Mouse (Mus musculus) ES-E14 (cell line): ENCODE results near the gene Siglec1. TPM values are rescaled to one million over a fixed set of nuclear protein-coding genes. Genes with fewer than 3 reads are reported as not detected.

Source experiments
- DNase-seq: peaks from one replicate; pipeline ENCODE4 v3.0.0-alpha.2; 2013; ENCODE audit warnings: low read depth, low spot score
- H3K27ac ChIP-seq: 2 replicates; pipeline ENCODE4 v1.5.1; 2012; ENCODE audit warnings: low read depth, mild to moderate bottlenecking, low read length, moderate library complexity, mixed read lengths; ENCODE audit not compliant: poor library complexity, insufficient read depth, severe bottlenecking
- H3K36me3 ChIP-seq: 2 replicates; pipeline ENCODE4 v1.6.1; 2012; ENCODE audit warnings: mild to moderate bottlenecking, low read length, moderate library complexity, mixed read lengths; ENCODE audit not compliant: control insufficient read depth, poor library complexity, insufficient read depth, severe bottlenecking
- H3K4me1 ChIP-seq, 2 experiments: fragments of 150-350 bp in 1 of 2; sonication (generic) in 1 of 2; 2 replicates each; pipeline ENCODE4 v1.6.1; 2012; ENCODE audit warnings: low read length in 2 of 2, mild to moderate bottlenecking in 1 of 2, mixed read lengths in 1 of 2; ENCODE audit not compliant: control insufficient read depth in 2 of 2, insufficient read depth in 2 of 2, poor library complexity in 1 of 2
- H3K4me3 ChIP-seq, 2 experiments: fragments of 150-350 bp in 1 of 2; sonication (generic) in 1 of 2; 2 replicates each; pipeline ENCODE4 v1.5.1; 2012; ENCODE audit warnings: low read length in 2 of 2, low read depth in 1 of 2, mild to moderate bottlenecking in 1 of 2, mixed read lengths in 1 of 2; ENCODE audit not compliant: insufficient read depth in 1 of 2, poor library complexity in 1 of 2, severe bottlenecking in 1 of 2
- H3K9ac ChIP-seq: 2 replicates; pipeline ENCODE4 v1.6.1; 2012; ENCODE audit warnings: low read depth, mild to moderate bottlenecking, low read length, mixed read lengths; ENCODE audit not compliant: poor library complexity, insufficient read depth, severe bottlenecking
- H3K9me3 ChIP-seq: fragments of 150-350 bp; sonication (generic); 2 replicates; pipeline ENCODE4 v1.6.1; 2012; ENCODE audit warnings: low read depth, mild to moderate bottlenecking, low read length; ENCODE audit not compliant: control insufficient read depth, insufficient read depth
- CHD2 ChIP-seq: IDR thresholded peaks from 2 replicates; pipeline ENCODE4 v1.6.1; 2014; ENCODE audit warnings: mild to moderate bottlenecking, low read depth, low read length, inconsistent platforms
- HCFC1 ChIP-seq: IDR thresholded peaks from 2 replicates; pipeline ENCODE4 v1.6.1; 2012; ENCODE audit warnings: low read length, inconsistent platforms, borderline replicate concordance; ENCODE audit not compliant: insufficient read depth
- MAFK ChIP-seq: IDR thresholded peaks from 2 replicates; pipeline ENCODE4 v1.6.1; 2014; ENCODE audit warnings: mild to moderate bottlenecking, low read depth, low read length, inconsistent platforms; ENCODE audit not compliant: insufficient read depth
- ZC3H11A ChIP-seq: IDR thresholded peaks from 2 replicates; pipeline ENCODE4 v1.6.1; 2012; ENCODE audit warnings: low read depth, mild to moderate bottlenecking, inconsistent platforms, low read length, borderline replicate concordance
- ZNF384 ChIP-seq: IDR thresholded peaks from 2 replicates; pipeline ENCODE4 v1.6.1; 2012; ENCODE audit warnings: low read depth, low read length, inconsistent platforms
- in situ Hi-C, 2 experiments: fragments of 600-800 bp; cut with MboI; formaldehyde crosslinking; loops; one replicate each; pipeline ENCODE4 v1.15.1; 2025; ENCODE audit warnings: low sequenced_read_pairs in 2 of 2, inconsistent platforms in 1 of 2; ENCODE audit not compliant: unreplicated experiment in 2 of 2
- total RNA-seq: library from RNA; depleted of rRNA; stranded (reverse); fragments of 300-350 nt; gene quantifications from 2 replicates; pipeline ENCODE4 v1.2.3, GENCODE M21; 2012

The Siglec1 gene
- total RNA-seq, 1 experiment: 0.27 TPM

GRCm38 (mm10) chr2:131128636-131129157, 42.1 kb upstream of the Siglec1 start:
- no peaks in the 10 kb centered on the region for H3K36me3 ChIP-seq
- H3K27ac ChIP-seq: no peak overlapping the region
- H3K4me3 ChIP-seq: no peak overlapping the region
- no peak for DNase-seq
- H3K4me1 ChIP-seq: peaks cover 0 to 9% of the 10 kb centered on the region in 2 experiments; a peak in 1 of 4 replicates
- TF ChIP-seq ZNF384 (no peak), HCFC1 (no peak), MAFK (no peak), ZC3H11A (no peak), CHD2 (no peak)
- no peaks in the 10 kb centered on the region for H3K9me3 ChIP-seq
- in situ Hi-C loops: no loop called here
- H3K9ac ChIP-seq: no peak overlapping the region

- Histone ChIP-seq H3K9me3 (no peaks in the 10 kb centered on the region), H3K36me3 (no peaks in the 10 kb centered on the region), H3K4me3 (no peak overlapping the region), H3K27ac (no peak overlapping the region), H3K9ac (no peak overlapping the region), H3K4me1 (peaks cover 0 to 9% of the 10 kb centered on the region in 2 experiments; a peak in 1 of 4 replicates)
- no peak for DNase-seq
- TF ChIP-seq ZC3H11A: no peak
- TF ChIP-seq MAFK: no peak
- TF ChIP-seq CHD2: no peak
- TF ChIP-seq HCFC1: no peak
- TF ChIP-seq ZNF384: no peak
- in situ Hi-C loops: no loop called here
Measured at GRCm38 (mm10) chr2:131128211-131128610, 41.6 kb upstream of the Siglec1 start.

- peak within 1 kb of the TSS; percentile 14; the same call in 1 of the 2 replicates for H3K9ac ChIP-seq
- H3K36me3 ChIP-seq: no peaks in the 10 kb centered on the region
- H3K4me1 ChIP-seq: peaks cover 0 to 9% of the 10 kb centered on the region in 2 experiments; a peak in 1 of 4 replicates
- no peak within 1 kb of the TSS for H3K27ac ChIP-seq
- TF ChIP-seq HCFC1 (no peak), CHD2 (no peak)
- H3K9me3 ChIP-seq: no peaks in the 10 kb centered on the region
- H3K4me3 ChIP-seq: peak within 1 kb of the TSS; percentile 34 to 52; a peak in 3 of 4 replicates
- DNase-seq: no peak
- in situ Hi-C loops: no loop called here
Measured at GRCm38 (mm10) chr2:131127161-131127730, 40.7 kb upstream of the Siglec1 start, which contains the start of gene Hspa12b. Gene Hspa12b, plus strand, starts transcription at chr2:131127280.

GRCm38 (mm10) chr2:131125964-131126815, 39.6 kb upstream of the Siglec1 start:
- Histone ChIP-seq H3K4me1 (peaks cover 0 to 9% of the 10 kb centered on the region in 2 experiments; a peak in 1 of 4 replicates), H3K9ac (no peak overlapping the region), H3K36me3 (no peaks in the 10 kb centered on the region), H3K27ac (no peak overlapping the region), H3K4me3 (no peak overlapping the region), H3K9me3 (no peaks in the 10 kb centered on the region)
- in situ Hi-C loops: no loop called here
- TF ChIP-seq CHD2 (no peak), ZNF384 (no peak), HCFC1 (no peak), MAFK (no peak), ZC3H11A (no peak)
- DNase-seq: no peak
